Mouse (Mus musculus) hindbrain, postnatal 0 days (tissue): Measurements from ENCODE around the gene Tsn. TPM values are rescaled to one million over a fixed set of nuclear protein-coding genes. Genes with fewer than 3 reads are reported as not detected.

Experiments used
- ATAC-seq: fragments of 200-750 bp; cut with Nextera tagmentation; 2 replicates; pipeline ENCODE4 v1.8.0; 2017; ENCODE audit warnings: mild to moderate bottlenecking, moderate TSS enrichment, moderate library complexity
- DNase-seq: peaks from one replicate; pipeline ENCODE4 v3.0.0-alpha.2; 2015; ENCODE audit warnings: low spot score
- H3K27ac ChIP-seq: fragments of 300-500 bp; sonication (generic); 2 replicates; pipeline ENCODE4 v1.5.1; 2014; ENCODE audit warnings: mild to moderate bottlenecking
- H3K27me3 ChIP-seq: fragments of 300-500 bp; sonication (generic); 2 replicates; pipeline ENCODE4 v1.6.1; 2014; ENCODE audit warnings: low read length, mixed read lengths; ENCODE audit not compliant: insufficient read depth
- H3K36me3 ChIP-seq: fragments of 300-500 bp; sonication (generic); 2 replicates; pipeline ENCODE4 v1.6.1; 2014; ENCODE audit warnings: low read length, mixed read lengths; ENCODE audit not compliant: insufficient read depth
- H3K4me1 ChIP-seq: fragments of 300-500 bp; sonication (generic); 2 replicates; pipeline ENCODE4 v1.6.1; 2014; ENCODE audit warnings: antibody characterized with exemption, low read length, mixed read lengths; ENCODE audit not compliant: insufficient read depth
- H3K4me2 ChIP-seq: fragments of 300-500 bp; sonication (generic); 2 replicates; pipeline ENCODE4 v1.6.1; 2014; ENCODE audit warnings: low read depth, mild to moderate bottlenecking, low read length, moderate library complexity, mixed read lengths
- H3K4me3 ChIP-seq: fragments of 300-500 bp; sonication (generic); 2 replicates; pipeline ENCODE4 v1.5.1; 2014; ENCODE audit warnings: low read length
- H3K9ac ChIP-seq: fragments of 300-500 bp; sonication (generic); replicated peaks from 2 replicates; pipeline ENCODE4 v1.6.1; 2014; ENCODE audit warnings: mild to moderate bottlenecking, low read length, moderate library complexity, mixed read lengths
- H3K9me3 ChIP-seq: fragments of 300-500 bp; sonication (generic); 2 replicates; pipeline ENCODE4 v1.6.1; 2016; ENCODE audit warnings: low read length, mixed read lengths
- CTCF ChIP-seq: IDR thresholded peaks from 2 replicates; pipeline ENCODE4 v1.5.1; 2016; ENCODE audit warnings: antibody characterized with exemption, control low read depth, low read depth
- WGBS: fragments of 180-500 bp; shearing (Covaris S2); extraction: QIAGEN DNeasy Blood & Tissue Kit; methylation state at CpG from one replicate; pipeline ENCODE4 v1.1.7; 2014; 5-methylcytosine and 5-hydroxymethylcytosine counted together
- polyA plus RNA-seq: library from polyadenylated mRNA; unstranded; fragments of >200 nt; fragmentation: Nextera tagmentation; extraction: Ambion mirVana; gene quantifications from 2 replicates; pipeline ENCODE4 v1.2.1, GENCODE M21; 2015
- total RNA-seq: library from RNA; depleted of rRNA; stranded (reverse); fragments of >200 nt; gene quantifications from 2 replicates; pipeline ENCODE4 v1.2.3, GENCODE M21; 2014; rRNA removed

Tsn gene
- total RNA-seq (182 and 199 TPM in 2 replicates), polyA plus RNA-seq (560 and 564 TPM in 2 replicates)

DNA sequence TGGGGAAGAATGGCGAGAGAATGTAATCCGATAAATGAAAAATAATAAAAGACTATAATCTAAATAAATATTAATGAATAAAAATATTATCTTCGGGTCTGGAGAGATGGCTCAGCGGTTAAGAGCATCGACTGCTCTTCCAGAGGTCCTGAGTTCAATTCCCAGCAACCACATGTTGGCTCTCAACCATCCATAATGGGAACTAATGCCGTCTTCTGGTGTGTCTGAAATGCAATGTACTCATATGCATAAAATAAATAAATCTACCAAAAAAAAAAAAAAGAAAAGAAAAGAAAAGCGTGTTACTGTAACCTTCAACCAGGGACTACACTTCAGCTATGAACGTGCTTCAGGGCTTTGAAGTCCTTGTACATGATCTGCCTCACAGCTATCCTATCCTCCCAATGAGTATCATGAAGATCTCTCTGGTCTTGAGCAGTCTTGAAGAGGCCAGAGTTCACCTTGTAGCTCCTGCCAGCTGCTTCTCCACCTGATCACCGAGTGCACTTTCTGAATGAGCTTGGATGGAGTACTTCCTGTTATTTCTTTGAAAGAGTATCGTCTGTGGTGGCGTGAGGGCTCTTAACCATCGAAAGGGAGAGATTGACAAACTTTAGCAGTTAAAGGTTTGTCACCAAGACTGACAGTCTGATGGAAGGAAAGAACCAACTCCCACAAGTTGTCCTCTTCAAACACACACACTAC, at the start of gene Tsn:
Gene Tsn, minus strand, starts transcription at position 118 of the 705 bp plus-strand sequence.
- H3K4me3 ChIP-seq = peak within 1 kb of the TSS; percentile 93
- no peak for TF ChIP-seq CTCF
- WGBS = 56% methylated on average over 12 of the region's 12 CpGs
- H3K36me3 ChIP-seq = peaks cover 5% of the 10 kb centered on the region; the same call in 1 of the 2 replicates
- ATAC-seq (no peak; the same call in 1 of the 2 replicates), DNase-seq (no peak)
- H3K27ac ChIP-seq = peak within 1 kb of the TSS; percentile 96
- peak within 1 kb of the TSS; percentile 94 for H3K9ac ChIP-seq
- no peaks in the 10 kb centered on the region for H3K27me3 ChIP-seq
- H3K9me3 ChIP-seq = no peaks in the 10 kb centered on the region
- no peaks in the 10 kb centered on the region for H3K4me1 ChIP-seq
- peak within 1 kb of the TSS; percentile 85 for H3K4me2 ChIP-seq

GRCm38 (mm10) chr1:118359071-118359761, 47.7 kb upstream of the Tsn start:
- Histone ChIP-seq H3K9ac (no peak overlapping the region), H3K27me3 (no peaks in the 10 kb centered on the region), H3K36me3 (no peaks in the 10 kb centered on the region), H3K27ac (no peak overlapping the region), H3K4me3 (no peak overlapping the region), H3K4me1 (no peaks in the 10 kb centered on the region), H3K4me2 (no peak overlapping the region), H3K9me3 (no peaks in the 10 kb centered on the region)
- no peak for DNase-seq
- TF ChIP-seq CTCF = no peak
- ATAC-seq = no peak
- WGBS = 51% methylated on average over 6 of the region's 6 CpGs

- H3K36me3 ChIP-seq = no peaks in the 10 kb centered on the region
These were observed 38.4 kb upstream of the Tsn start for GRCm38 (mm10) chr1:118349922-118350321.

GRCm38 (mm10) chr1:118343649-118344435, 32.3 kb upstream of the Tsn start:
- no peaks in the 10 kb centered on the region for H3K27me3 ChIP-seq
- no peak overlapping the region for H3K27ac ChIP-seq
- H3K36me3 ChIP-seq = no peaks in the 10 kb centered on the region
- H3K9ac ChIP-seq = no peak overlapping the region
- no peaks in the 10 kb centered on the region for H3K4me1 ChIP-seq
- no peak overlapping the region for H3K4me2 ChIP-seq
- no peak for ATAC-seq
- H3K9me3 ChIP-seq = peaks cover 3% of the 10 kb centered on the region; the same call in 1 of the 2 replicates
- 37% methylated on average over 6 of the region's 6 CpGs for WGBS
- no peak for DNase-seq
- TF ChIP-seq CTCF = 0 out of 2 replicates have a peak, but pooled peaks have one; percentile 5
- no peak overlapping the region for H3K4me3 ChIP-seq

More at GRCm38 (mm10) chr1:118349922-118350321, 38.4 kb upstream of the Tsn start:
- Histone ChIP-seq H3K4me3 (no peak overlapping the region), H3K4me2 (no peak overlapping the region), H3K9me3 (peaks cover 3% of the 10 kb centered on the region; the same call in 1 of the 2 replicates), H3K27me3 (no peaks in the 10 kb centered on the region), H3K4me1 (no peaks in the 10 kb centered on the region), H3K27ac (no peak overlapping the region), H3K9ac (no peak overlapping the region)
- no peak for DNase-seq
- no peak for ATAC-seq
- 78% methylated on average over 3 of the region's 3 CpGs for WGBS
- TF ChIP-seq CTCF = no peak

DNA sequence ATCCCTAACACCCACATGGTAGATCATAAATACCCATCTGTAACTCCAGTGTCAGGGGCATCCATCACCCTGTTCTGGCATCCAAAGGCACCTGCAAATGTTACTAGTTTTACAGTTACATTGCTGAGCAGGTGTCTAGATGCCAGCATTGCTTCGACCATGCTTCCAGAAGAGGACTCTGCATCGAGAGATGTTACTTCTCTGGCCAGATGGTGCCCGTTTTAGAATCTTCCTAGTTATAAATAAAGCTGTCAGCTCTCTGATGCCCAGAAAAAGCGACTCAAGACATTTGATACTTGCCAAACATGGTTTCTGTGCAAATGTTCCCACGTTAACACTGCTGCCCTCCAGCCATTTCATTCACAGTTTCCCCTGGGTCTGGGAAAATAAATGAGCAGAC, 26.4 kb upstream of the Tsn start:
- H3K36me3 ChIP-seq = peaks cover 10% of the 10 kb centered on the region; the same call in 1 of the 2 replicates
- H3K4me1 ChIP-seq = no peaks in the 10 kb centered on the region
- no peaks in the 10 kb centered on the region for H3K27me3 ChIP-seq
- H3K27ac ChIP-seq = no peak overlapping the region
- 75% methylated on average over 5 of the region's 5 CpGs for WGBS
- no peaks in the 10 kb centered on the region for H3K9me3 ChIP-seq
- H3K4me3 ChIP-seq = no peak overlapping the region
- ATAC-seq (no peak), DNase-seq (no peak)
- no peak overlapping the region for H3K9ac ChIP-seq
- no peak overlapping the region for H3K4me2 ChIP-seq
- no peak for TF ChIP-seq CTCF

GRCm38 (mm10) chr1:118335847-118336246, 24.3 kb upstream of the Tsn start:
- no peaks in the 10 kb centered on the region for H3K27me3 ChIP-seq
- TF ChIP-seq CTCF = peak; percentile 52
- H3K36me3 ChIP-seq = peaks cover 26% of the 10 kb centered on the region
- H3K4me3 ChIP-seq = no peak overlapping the region
- DNase-seq (peak; percentile 48), ATAC-seq (peak; percentile 44; the same call in 1 of the 2 replicates)
- H3K27ac ChIP-seq = no peak overlapping the region
- H3K9me3 ChIP-seq = no peaks in the 10 kb centered on the region
- H3K4me1 ChIP-seq = no peaks in the 10 kb centered on the region
- H3K4me2 ChIP-seq = no peak overlapping the region
- H3K9ac ChIP-seq = no peak overlapping the region
